Mouse (Mus musculus) limb, embryonic 13.5 days (tissue): ENCODE measurements around the gene Mmadhc. TPM values are rescaled to one million over a fixed set of nuclear protein-coding genes. Genes with fewer than 3 reads are reported as not detected.
A peak's percentile ranks its signal among the peaks of the same experiment; 100 is the strongest.

Experiments used
- ATAC-seq: fragments of 200-750 bp; cut with Nextera tagmentation; 2 replicates; pipeline ENCODE4 v1.8.0; 2017; ENCODE audit warnings: low read depth, moderate number of reproducible peaks, moderate TSS enrichment; ENCODE audit not compliant: low FRiP score
- H3K27ac ChIP-seq: fragments of 300-500 bp; sonication (generic); 2 replicates; pipeline ENCODE4 v1.5.1; 2015; ENCODE audit warnings: inconsistent platforms, mild to moderate bottlenecking, moderate library complexity
- H3K27me3 ChIP-seq: fragments of 300-500 bp; sonication (generic); 2 replicates; pipeline ENCODE4 v1.6.1; 2015; ENCODE audit warnings: mild to moderate bottlenecking, inconsistent platforms
- H3K36me3 ChIP-seq: fragments of 300-500 bp; sonication (generic); 2 replicates; pipeline ENCODE4 v1.6.1; 2015; ENCODE audit warnings: inconsistent platforms, mild to moderate bottlenecking, moderate library complexity
- H3K4me1 ChIP-seq: fragments of 300-500 bp; sonication (generic); 2 replicates; pipeline ENCODE4 v1.6.1; 2015; ENCODE audit warnings: inconsistent platforms
- H3K4me2 ChIP-seq: fragments of 300-500 bp; sonication (generic); replicated peaks from 2 replicates; pipeline ENCODE4 v1.6.1; 2015; ENCODE audit warnings: inconsistent platforms, mild to moderate bottlenecking, moderate library complexity
- H3K4me3 ChIP-seq: fragments of 300-500 bp; sonication (generic); 2 replicates; pipeline ENCODE4 v1.5.1; 2015; ENCODE audit warnings: moderate library complexity, mild to moderate bottlenecking, inconsistent platforms
- H3K9ac ChIP-seq: fragments of 300-500 bp; sonication (generic); 2 replicates; pipeline ENCODE4 v1.6.1; 2015; ENCODE audit warnings: mild to moderate bottlenecking, inconsistent platforms
- H3K9me3 ChIP-seq: fragments of 300-500 bp; sonication (generic); 2 replicates; pipeline ENCODE4 v1.6.1; 2016; ENCODE audit warnings: inconsistent platforms
- WGBS: fragments of 180-500 bp; shearing (Covaris S2); methylation state at CpG from one replicate; pipeline ENCODE4 v1.1.7; 2015; 5-methylcytosine and 5-hydroxymethylcytosine counted together
- polyA plus RNA-seq: library from polyadenylated mRNA; unstranded; fragments of >200 nt; fragmentation: Nextera tagmentation; extraction: Ambion mirVana; gene quantifications from 2 replicates; pipeline ENCODE4 v1.2.1, GENCODE M21; 2015

Gene Mmadhc
- 173 and 186 TPM in 2 replicates for polyA plus RNA-seq

GRCm38 (mm10) chr2:50296109-50296986 lies at the start of gene Mmadhc:
Gene Mmadhc, minus strand, starts transcription at chr2:50296801.
- Histone ChIP-seq H3K4me1 (peaks cover 32% of the 10 kb centered on the region), H3K4me3 (peak within 1 kb of the TSS; percentile 87), H3K9me3 (no peaks in the 10 kb centered on the region), H3K36me3 (peaks cover 1% of the 10 kb centered on the region), H3K4me2 (peak within 1 kb of the TSS; percentile 82), H3K27me3 (no peaks in the 10 kb centered on the region), H3K9ac (peak within 1 kb of the TSS; percentile 94), H3K27ac (peak within 1 kb of the TSS; percentile 93)
- peak; percentile 93 for ATAC-seq
- WGBS, result under 1% methylated on average over 58 of the region's 58 CpGs

DNA sequence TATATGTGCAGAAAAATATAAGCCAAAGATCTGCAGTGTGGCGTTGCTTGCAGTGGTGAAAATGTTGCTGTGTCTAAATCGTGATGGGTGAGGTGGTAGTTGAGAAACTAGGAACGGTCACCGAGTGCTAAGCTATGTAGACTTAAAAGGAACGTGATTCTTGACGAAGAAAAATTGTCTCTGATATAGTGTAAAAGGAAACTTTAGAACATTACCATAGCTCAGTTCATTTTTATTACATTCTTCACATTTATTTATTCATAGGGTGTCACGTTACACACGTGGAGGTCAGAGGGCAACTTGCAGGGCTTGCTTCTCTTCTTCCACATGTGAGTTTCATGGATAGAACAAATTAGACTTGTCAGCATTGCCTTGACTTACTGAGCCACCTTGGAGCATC lies 47.0 kb upstream of the Mmadhc start:
- Histone ChIP-seq H3K27ac (no peak overlapping the region), H3K36me3 (no peaks in the 10 kb centered on the region), H3K27me3 (no peaks in the 10 kb centered on the region), H3K4me2 (peak overlapping the region; percentile 14; the same call in 1 of the 2 replicates), H3K9ac (no peak overlapping the region), H3K4me3 (no peak overlapping the region), H3K9me3 (no peaks in the 10 kb centered on the region), H3K4me1 (peaks cover 18% of the 10 kb centered on the region)
- ATAC-seq, result no peak
- WGBS, result 30% methylated on average over 8 of the region's 8 CpGs

GRCm38 (mm10) chr2:50339061-50339460 lies 42.5 kb upstream of the Mmadhc start:
- Histone ChIP-seq H3K36me3 (no peaks in the 10 kb centered on the region), H3K4me3 (no peak overlapping the region), H3K9ac (no peak overlapping the region), H3K4me1 (peaks cover 8% of the 10 kb centered on the region; the same call in 1 of the 2 replicates), H3K27me3 (no peaks in the 10 kb centered on the region), H3K27ac (no peak overlapping the region), H3K4me2 (no peak overlapping the region), H3K9me3 (no peaks in the 10 kb centered on the region)
- WGBS, result 84% methylated on average over 3 of the region's 3 CpGs
- ATAC-seq, result no peak

- H3K9me3 ChIP-seq, result no peaks in the 10 kb centered on the region
- H3K9ac ChIP-seq, result no peak overlapping the region
- ATAC-seq, result no peak
- H3K4me2 ChIP-seq, result no peak overlapping the region
- no peak overlapping the region for H3K4me3 ChIP-seq
- no peaks in the 10 kb centered on the region for H3K27me3 ChIP-seq
- no peak overlapping the region for H3K27ac ChIP-seq
- WGBS, result 53% methylated on average over 1 of the region's 1 CpGs
- no peaks in the 10 kb centered on the region for H3K36me3 ChIP-seq
- H3K4me1 ChIP-seq, result no peaks in the 10 kb centered on the region
Measured at GRCm38 (mm10) chr2:50337596-50337995, 41.0 kb upstream of the Mmadhc start.

DNA sequence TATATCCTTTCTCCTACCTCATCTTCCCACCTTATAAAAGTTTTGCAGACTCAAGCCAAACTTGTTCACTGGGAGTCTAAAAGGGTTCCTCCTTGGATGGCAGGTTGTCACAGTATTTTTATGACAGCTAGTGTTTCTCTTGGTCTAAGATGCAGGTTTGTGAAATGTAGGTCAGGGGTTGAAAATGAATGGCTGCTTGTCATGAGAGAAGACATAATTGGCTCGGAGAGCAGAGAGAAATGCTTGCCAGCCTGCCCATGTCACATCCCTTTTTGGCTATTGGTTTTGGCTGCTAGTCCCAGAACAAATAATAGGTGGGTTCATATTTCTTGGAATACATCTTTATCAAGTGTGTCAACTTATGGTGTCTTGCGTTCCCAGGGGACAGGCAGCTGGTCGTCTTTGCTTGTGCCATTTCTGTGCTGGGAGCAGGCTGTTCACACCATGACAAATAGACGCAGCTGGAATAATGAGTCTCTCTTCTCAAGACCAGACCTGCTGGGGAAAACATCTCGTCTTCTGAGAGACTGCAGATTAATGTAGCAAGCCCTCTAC lies 35.2 kb upstream of the Mmadhc start:
- ATAC-seq, result no peak
- H3K9me3 ChIP-seq, result no peaks in the 10 kb centered on the region
- H3K27me3 ChIP-seq, result no peaks in the 10 kb centered on the region
- no peaks in the 10 kb centered on the region for H3K36me3 ChIP-seq
- 51% methylated on average over 5 of the region's 5 CpGs for WGBS
- no peak overlapping the region for H3K27ac ChIP-seq
- H3K4me3 ChIP-seq, result no peak overlapping the region
- no peak overlapping the region for H3K9ac ChIP-seq
- 0 out of 2 replicates have a peak, but pooled peaks cover 9% of the 10 kb centered on the region for H3K4me1 ChIP-seq
- H3K4me2 ChIP-seq, result no peak overlapping the region

- H3K4me1 ChIP-seq, result 0 out of 2 replicates have a peak, but pooled peaks cover 9% of the 10 kb centered on the region
- no peak overlapping the region for H3K4me2 ChIP-seq
- H3K9me3 ChIP-seq, result no peaks in the 10 kb centered on the region
- H3K27me3 ChIP-seq, result no peaks in the 10 kb centered on the region
- H3K9ac ChIP-seq, result no peak overlapping the region
- no peak overlapping the region for H3K4me3 ChIP-seq
- ATAC-seq, result no peak
- H3K36me3 ChIP-seq, result no peaks in the 10 kb centered on the region
- H3K27ac ChIP-seq, result no peak overlapping the region
- WGBS, result 15% methylated on average over 4 of the region's 4 CpGs
Measured at GRCm38 (mm10) chr2:50328181-50328580, 31.6 kb upstream of the Mmadhc start.

GRCm38 (mm10) chr2:50324799-50325198 lies 28.2 kb upstream of the Mmadhc start:
- 86% methylated on average over 7 of the region's 7 CpGs for WGBS
- H3K4me3 ChIP-seq, result no peak overlapping the region
- H3K4me1 ChIP-seq, result 0 out of 2 replicates have a peak, but pooled peaks cover 2% of the 10 kb centered on the region
- H3K36me3 ChIP-seq, result no peaks in the 10 kb centered on the region
- no peak overlapping the region for H3K27ac ChIP-seq
- no peak for ATAC-seq
- no peaks in the 10 kb centered on the region for H3K9me3 ChIP-seq
- no peak overlapping the region for H3K9ac ChIP-seq
- no peaks in the 10 kb centered on the region for H3K27me3 ChIP-seq
- H3K4me2 ChIP-seq, result no peak overlapping the region

GRCm38 (mm10) chr2:50306663-50307320 lies 10.2 kb upstream of the Mmadhc start:
- no peak overlapping the region for H3K4me3 ChIP-seq
- WGBS, result 29% methylated on average over 9 of the region's 9 CpGs

DNA sequence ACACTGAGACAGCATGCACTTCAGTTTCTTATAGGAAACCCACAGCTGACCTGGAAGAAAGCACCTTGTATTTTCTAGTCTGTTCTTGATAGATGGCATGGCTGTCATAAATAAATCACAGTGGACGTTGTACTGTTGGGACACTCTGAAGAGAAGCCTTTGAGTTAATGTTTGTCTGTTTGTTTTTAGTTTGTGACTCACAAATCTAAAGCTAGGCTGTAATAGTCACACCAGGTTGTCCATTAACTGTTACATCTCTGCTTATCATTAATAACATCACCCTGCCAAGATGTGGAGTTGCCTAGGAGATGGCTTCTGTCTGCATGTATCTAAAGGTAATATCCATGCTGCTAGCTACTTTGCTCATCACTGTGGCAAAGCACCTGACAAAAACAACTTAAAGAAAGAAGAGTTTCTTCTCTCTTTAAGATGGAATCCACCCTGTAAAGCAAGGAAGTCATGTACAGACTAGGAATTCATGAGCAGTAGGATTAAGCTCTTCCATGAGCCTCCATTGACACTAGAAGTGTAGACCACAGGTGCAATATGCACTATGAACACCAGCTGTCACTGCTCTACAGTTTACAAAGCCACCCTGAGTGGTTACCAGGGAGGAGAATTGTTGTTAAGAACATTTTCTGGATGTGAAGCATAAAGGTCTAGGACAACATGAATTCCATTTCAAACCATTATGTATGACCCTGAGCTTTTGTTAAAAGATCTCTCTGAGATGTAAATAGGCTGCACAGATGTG lies 8.4 kb upstream of the Mmadhc start:
- Histone ChIP-seq H3K4me3 (no peak overlapping the region), H3K27ac (no peak overlapping the region), H3K4me1 (peaks cover 16% of the 10 kb centered on the region), H3K27me3 (no peaks in the 10 kb centered on the region), H3K9me3 (no peaks in the 10 kb centered on the region), H3K4me2 (no peak overlapping the region), H3K9ac (no peak overlapping the region), H3K36me3 (no peaks in the 10 kb centered on the region)
- ATAC-seq, result no peak
- WGBS, result 36% methylated on average over 1 of the region's 1 CpGs

More at GRCm38 (mm10) chr2:50306663-50307320, 10.2 kb upstream of the Mmadhc start:
- no peak overlapping the region for H3K9ac ChIP-seq
- H3K36me3 ChIP-seq, result no peaks in the 10 kb centered on the region
- peak; percentile 57; the same call in 1 of the 2 replicates for ATAC-seq
- peak overlapping the region; percentile 44 for H3K4me2 ChIP-seq
- no peak overlapping the region for H3K27ac ChIP-seq
- H3K4me1 ChIP-seq, result peaks cover 8% of the 10 kb centered on the region
- no peaks in the 10 kb centered on the region for H3K9me3 ChIP-seq
- no peaks in the 10 kb centered on the region for H3K27me3 ChIP-seq

DNA sequence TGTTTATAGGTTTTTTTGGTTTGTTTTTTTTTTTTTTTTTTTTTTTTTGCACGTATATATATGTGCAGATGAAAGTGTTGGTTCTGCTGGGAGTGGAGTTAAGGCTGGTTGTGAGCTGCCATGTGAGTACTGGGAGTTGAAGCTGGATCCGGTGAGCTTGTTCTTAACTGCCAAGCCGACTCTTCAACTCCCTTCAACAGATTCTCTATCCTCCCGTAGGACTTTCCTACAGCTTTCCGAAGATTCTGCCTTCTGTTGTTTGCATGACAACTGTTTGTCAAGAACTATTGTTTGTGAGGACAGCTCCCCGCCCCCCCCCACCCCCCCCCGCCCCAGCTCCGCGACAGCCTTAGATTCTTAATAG lies 368 bp upstream of the Mmadhc start:
- Histone ChIP-seq H3K9ac (peak overlapping the region; percentile 31; the same call in 1 of the 2 replicates), H3K36me3 (no peaks in the 10 kb centered on the region), H3K27ac (no peak overlapping the region), H3K4me3 (peak overlapping the region; percentile 87), H3K9me3 (no peaks in the 10 kb centered on the region), H3K4me1 (peaks cover 32% of the 10 kb centered on the region), H3K4me2 (peak overlapping the region; percentile 82), H3K27me3 (no peaks in the 10 kb centered on the region)
- ATAC-seq, result peak; percentile 42; the same call in 1 of the 2 replicates
- 4% methylated on average over 9 of the region's 9 CpGs for WGBS

DNA sequence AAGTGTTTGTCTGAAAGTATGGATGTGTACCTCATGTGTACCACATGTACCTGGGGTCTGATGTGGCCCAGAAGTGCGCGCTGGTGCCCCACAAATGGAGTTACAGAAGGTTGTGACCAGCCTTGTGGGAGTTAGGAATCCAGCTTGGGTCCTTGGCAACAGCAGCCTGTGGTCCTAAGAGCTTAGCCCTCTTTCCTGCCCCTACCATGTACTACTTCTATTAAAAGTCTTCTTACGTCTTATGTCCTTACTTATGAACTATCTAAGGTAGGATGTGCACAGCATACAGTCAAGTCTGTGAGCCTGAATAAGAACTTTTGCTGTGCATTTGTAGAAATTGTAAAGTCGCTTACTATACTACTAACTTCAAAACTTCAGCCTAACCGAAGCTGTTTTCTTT lies 1.0 kb downstream of the Mmadhc start:
- Histone ChIP-seq H3K4me3 (peak overlapping the region; percentile 87), H3K4me1 (peaks cover 24% of the 10 kb centered on the region), H3K27me3 (no peaks in the 10 kb centered on the region), H3K27ac (no peak overlapping the region), H3K9ac (peak overlapping the region; percentile 94), H3K36me3 (peaks cover 8% of the 10 kb centered on the region), H3K4me2 (peak overlapping the region; percentile 82), H3K9me3 (no peaks in the 10 kb centered on the region)
- 34% methylated on average over 5 of the region's 5 CpGs for WGBS
- ATAC-seq, result no peak
